Mouse (Mus musculus): ENCODE results near the gene Abcc3. TPM values are rescaled to one million over a fixed set of nuclear protein-coding genes. Genes with fewer than 3 reads are reported as not detected.

Abcc3 gene
- polyA plus RNA-seq (2012; rRNA removed): 208 and 226 TPM in 2 replicates

DNA sequence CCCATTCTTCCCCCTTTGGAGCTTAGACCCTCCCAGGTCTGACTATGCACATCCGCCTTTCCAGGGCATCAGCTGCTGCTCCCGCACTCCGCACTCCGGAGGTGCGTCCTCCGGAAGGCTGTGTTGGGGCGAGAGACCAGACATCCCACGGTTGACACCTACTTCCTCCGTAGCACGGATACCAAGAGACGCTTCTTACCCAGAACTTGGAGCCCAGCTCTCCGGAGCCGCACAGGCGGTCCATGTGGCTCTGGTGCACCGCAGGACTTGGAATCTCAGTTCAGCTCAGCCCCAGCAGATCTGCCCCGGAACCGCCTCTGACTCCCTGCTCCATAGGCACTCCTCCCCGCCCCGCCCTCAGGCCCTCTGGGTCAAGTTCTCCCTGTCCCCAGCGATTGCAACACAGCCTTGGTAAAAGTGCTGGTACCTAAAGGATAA, at the start of gene Abcc3:
Gene Abcc3 (minus strand): TSS at position 326 of the 438 bp plus-strand sequence.

GRCm38 (mm10) chr11:94327693-94328643, 64.8 kb downstream of the Abcc3 start, which contains the start of gene Ankrd40:
Ankrd40 (plus strand) TSS chr11:94328001.

GRCm38 (mm10) chr11:94321931-94322400, 70.8 kb downstream of the Abcc3 start, which contains the start of gene Luc7l3:
Luc7l3 (minus strand) TSS chr11:94321988.

Other genes with a start within 250 kb of the Abcc3 start
- 105 and 111 TPM in 2 replicates for gene Tob1, start 181.5 kb downstream of the Abcc3 start, polyA plus RNA-seq (2012; rRNA removed)
- 1.9 and 2.3 TPM in 2 replicates for gene Wfikkn2, start 147.0 kb downstream of the Abcc3 start, polyA plus RNA-seq (2012; rRNA removed)
- gene Gm21885, start 111.1 kb downstream of the Abcc3 start, polyA plus RNA-seq (2012; rRNA removed): 3.7 and 3.8 TPM in 2 replicates
- 4.5 and 5.4 TPM in 2 replicates for gene Luc7l3, start 71.0 kb downstream of the Abcc3 start, polyA plus RNA-seq (2012; rRNA removed)
- gene Ankrd40, start 65.0 kb downstream of the Abcc3 start, polyA plus RNA-seq (2012; rRNA removed): 75.6 and 97.8 TPM in 2 replicates
- 18.4 and 24.3 TPM in 2 replicates for gene Cacna1g, start 81.2 kb upstream of the Abcc3 start, polyA plus RNA-seq (2012; rRNA removed)
- 0.07 and 0.09 TPM in 2 replicates for gene Spata20, start 93.2 kb upstream of the Abcc3 start, polyA plus RNA-seq (2012; rRNA removed)
- 35.7 and 39.9 TPM in 2 replicates for gene Epn3, start 107.0 kb upstream of the Abcc3 start, polyA plus RNA-seq (2012; rRNA removed)
- gene Mycbpap, start 128.7 kb upstream of the Abcc3 start, polyA plus RNA-seq (2012; rRNA removed): 3.2 and 5.3 TPM in 2 replicates
- gene Rsad1, start 156.3 kb upstream of the Abcc3 start, polyA plus RNA-seq (2012; rRNA removed): 9.5 and 11.5 TPM in 2 replicates
- gene Chad, start 172.1 kb upstream of the Abcc3 start, polyA plus RNA-seq (2012; rRNA removed): 1.5 and 2.2 TPM in 2 replicates
- 81.9 and 86.0 TPM in 2 replicates for gene Acsf2, start 208.9 kb upstream of the Abcc3 start, polyA plus RNA-seq (2012; rRNA removed)
- gene Lrrc59, start 236.8 kb upstream of the Abcc3 start, polyA plus RNA-seq (2012; rRNA removed): 76.8 and 89.8 TPM in 2 replicates